8 mouse cellular contexts compared by ENCODE assay signal in genomic region chr4:82530875-82531353, GRCm38 (mm10).
DNase-seq lines count a peak whose midpoint lies in the region; ATAC-seq and TF ChIP-seq lines count a peak whose summit lies in the region.

No protein-coding gene starts in this region.

- H3K4me1 ChIP-seq in intestine, embryonic 16.5 days (ENCODE audit: control insufficient read depth, insufficient read depth, low read length), result peaks cover 4% of the 10 kb centered on the region; the same call in 1 of the 2 replicates

- no peak overlapping the region for H3K9ac ChIP-seq in intestine, embryonic 16.5 days (ENCODE audit: low read depth, low read length)

- DNase-seq in layer of hippocampus, adult 2 months (ENCODE audit: low spot score in 2 of 2), result no peak
- no peak for DNase-seq in layer of hippocampus, adult 8-10 months (ENCODE audit: low spot score in 2 of 2)
- peak; percentile 80 for DNase-seq in gastrocnemius, postnatal 25 days
- peak; percentile 59 for DNase-seq in lung, postnatal 36 days
- no peak for DNase-seq in thymus, postnatal 14 days
- DNase-seq in thymus, postnatal 4 days, result no peak
- no peak for DNase-seq in layer of hippocampus, adult 9-10 months (ENCODE audit: low spot score)

- H3K36me3 ChIP-seq in intestine, embryonic 16.5 days (ENCODE audit: control insufficient read depth, insufficient read depth, low read length), result no peaks in the 10 kb centered on the region

- H3K9me3 ChIP-seq in intestine, embryonic 16.5 days (ENCODE audit: control insufficient read depth, low read length), result no peaks in the 10 kb centered on the region

- no peak overlapping the region for H3K4me2 ChIP-seq in intestine, embryonic 16.5 days (ENCODE audit: low read depth, low read length)

- 49% methylated on average over 3 of the region's 3 CpGs for WGBS in intestine, embryonic 16.5 days

- H3K4me3 ChIP-seq in layer of hippocampus, adult 2 months, result no peak overlapping the region
- no peak overlapping the region for H3K4me3 ChIP-seq in intestine, embryonic 16.5 days (ENCODE audit: low read length)

- ATAC-seq in intestine, embryonic 16.5 days, result peak; percentile 55

- peak overlapping the region; percentile 5; the same call in 1 of the 2 replicates for H3K27ac ChIP-seq in layer of hippocampus, adult 2 months
- H3K27ac ChIP-seq in intestine, embryonic 16.5 days (ENCODE audit: low read length), result peak overlapping the region; percentile 38

- no peaks in the 10 kb centered on the region; the same call in 1 of the 2 replicates for H3K27me3 ChIP-seq in intestine, embryonic 16.5 days (replicated peaks; ENCODE audit: control insufficient read depth, insufficient read depth, low read length)

- no peak for TF ChIP-seq CTCF in layer of hippocampus, adult 2 months (conservative IDR thresholded peaks at IDR 0.05)

Comparison
In these comparisons a context has a peak if more than half of its experiments do, and no peak if none do; other contexts are left out.
1. DNase-seq: peak in gastrocnemius, postnatal 25 days (single experiment) and lung, postnatal 36 days (single experiment); none in layer of hippocampus, adult 2 months (0 of 2), layer of hippocampus, adult 8-10 months (0 of 2), thymus, postnatal 14 days (single experiment), thymus, postnatal 4 days (single experiment) and layer of hippocampus, adult 9-10 months (single experiment).